Mouse (Mus musculus) liver, embryonic 14.5 days (tissue): Measurements from ENCODE around the gene Gm49361.

ENCODE experiments used
- CTCF ChIP-seq: IDR thresholded peaks from 2 replicates; pipeline ENCODE4 v1.5.1; 2016; ENCODE audit warnings: antibody characterized with exemption, low read depth, control low read depth
- EP300 ChIP-seq: IDR thresholded peaks from 2 replicates; pipeline ENCODE4 v1.6.1; 2016; ENCODE audit warnings: antibody characterized with exemption, low read depth

DNA sequence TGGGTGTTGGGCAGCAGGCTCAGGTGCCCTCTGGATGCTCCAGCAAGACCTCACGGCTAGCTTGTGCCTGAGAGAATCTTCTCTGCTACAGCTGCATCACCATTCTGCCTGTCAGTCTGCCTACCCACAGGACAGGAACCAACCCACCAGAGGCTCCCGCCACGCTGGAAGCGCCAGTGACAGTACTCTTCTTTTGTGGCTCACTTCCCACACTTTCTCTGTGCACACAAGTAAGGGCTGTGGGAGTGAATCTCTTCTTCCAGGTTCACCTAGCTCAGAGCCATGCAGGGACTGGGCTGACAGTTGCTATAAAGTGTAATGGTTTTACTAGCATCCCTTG is 39.2 kb downstream of the Gm49361 start:
- no peak for TF ChIP-seq CTCF
- TF ChIP-seq EP300, result no peak
